Mouse (Mus musculus): ENCODE measurements around the gene Magi2.

The Magi2 gene

GRCm38 (mm10) chr5:19932102-19932501, 705.3 kb downstream of the Magi2 start:
- no peak for DNase-seq (ENCODE audit: low spot score in 2 of 2)

DNA sequence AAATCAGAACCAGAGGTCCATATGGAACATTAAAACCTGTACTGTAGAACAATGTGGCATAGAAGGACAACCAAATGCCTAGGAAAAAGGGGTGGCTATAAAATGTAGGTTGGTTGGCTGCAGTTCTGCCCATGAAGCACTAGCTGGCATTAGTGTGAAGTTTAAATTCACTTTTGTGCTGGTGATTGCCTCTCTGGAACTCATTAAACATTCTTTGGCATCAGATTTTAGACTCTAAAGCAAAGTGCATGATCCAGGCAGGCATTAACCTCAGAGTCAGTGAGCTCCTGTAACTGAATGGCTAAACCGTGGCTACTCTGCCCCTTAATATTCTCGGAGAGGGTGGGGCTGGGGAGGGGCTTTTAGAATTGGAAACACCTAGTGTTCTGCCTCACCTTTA, 706.4 kb downstream of the Magi2 start:
- DNase-seq (ENCODE audit: low spot score in 2 of 2), result no peak

DNA sequence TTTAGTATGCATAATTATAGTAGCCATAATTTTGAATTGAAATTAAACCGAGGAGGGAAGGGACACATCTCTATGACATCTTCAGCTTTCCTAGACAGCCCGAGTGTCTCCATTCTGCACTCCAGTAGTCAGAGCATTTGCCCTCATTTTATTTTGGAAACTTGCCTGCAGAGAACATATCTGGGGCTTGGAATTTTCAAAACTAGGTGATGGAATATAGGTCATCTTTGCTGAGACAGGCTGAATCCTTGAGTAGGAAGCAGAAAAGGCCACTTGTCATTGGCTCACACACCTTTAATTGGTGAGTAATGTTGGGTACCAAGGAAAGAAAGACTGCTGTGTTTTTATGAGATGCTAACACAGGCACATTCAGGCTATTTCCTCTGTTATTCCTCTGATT, 724.3 kb downstream of the Magi2 start:
- DNase-seq (ENCODE audit: low spot score in 2 of 2), result no peak

- DNase-seq (ENCODE audit: low spot score in 2 of 2), result no peak
These were observed 737.3 kb downstream of the Magi2 start for GRCm38 (mm10) chr5:19964113-19964512.

DNA sequence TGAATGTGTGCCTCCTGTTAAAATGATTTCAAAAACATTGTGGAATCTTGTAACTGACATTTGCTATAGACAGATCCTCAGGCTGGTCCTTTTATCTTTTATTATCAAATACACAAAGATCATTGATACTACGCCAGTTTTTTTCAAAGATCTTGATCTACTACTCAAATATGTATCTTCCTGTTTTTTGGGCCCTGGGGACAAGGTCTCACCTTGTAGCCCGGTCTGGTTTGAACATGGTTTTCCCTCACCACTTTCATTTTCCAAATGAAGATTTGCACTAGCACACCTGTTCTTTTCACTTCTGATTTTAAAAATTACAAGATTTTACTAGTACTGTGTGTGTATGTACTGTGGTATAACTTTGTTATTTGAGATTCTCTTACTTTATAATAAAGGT, 745.9 kb downstream of the Magi2 start:
- DNase-seq (ENCODE audit: low spot score in 2 of 2), result no peak

DNA sequence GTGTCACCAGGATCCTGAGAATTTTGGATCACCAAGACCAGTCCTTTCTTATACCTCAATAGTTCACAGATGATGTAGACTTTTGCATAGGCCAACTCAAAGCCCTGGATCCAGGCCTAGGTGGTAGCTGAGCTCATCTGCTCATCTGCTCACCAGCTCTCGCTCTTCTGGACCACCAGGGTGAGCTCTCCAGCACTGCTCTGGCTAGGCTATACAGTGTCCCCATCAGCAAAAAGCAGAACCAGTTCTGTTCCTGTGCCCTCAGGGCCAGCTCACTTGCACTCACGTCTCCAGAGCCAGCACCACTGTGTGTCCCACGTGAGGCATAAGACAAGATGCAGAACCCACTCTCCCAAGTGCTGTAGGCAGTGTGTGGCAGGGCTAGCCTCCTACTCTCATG, 747.0 kb downstream of the Magi2 start:
- no peak for DNase-seq (ENCODE audit: low spot score in 2 of 2)

GRCm38 (mm10) chr5:19981518-19981917, 754.7 kb downstream of the Magi2 start:
- no peak for DNase-seq (ENCODE audit: low spot score in 2 of 2)

GRCm38 (mm10) chr5:19982031-19982430, 755.2 kb downstream of the Magi2 start:
- DNase-seq (ENCODE audit: low spot score in 2 of 2), result no peak

DNA sequence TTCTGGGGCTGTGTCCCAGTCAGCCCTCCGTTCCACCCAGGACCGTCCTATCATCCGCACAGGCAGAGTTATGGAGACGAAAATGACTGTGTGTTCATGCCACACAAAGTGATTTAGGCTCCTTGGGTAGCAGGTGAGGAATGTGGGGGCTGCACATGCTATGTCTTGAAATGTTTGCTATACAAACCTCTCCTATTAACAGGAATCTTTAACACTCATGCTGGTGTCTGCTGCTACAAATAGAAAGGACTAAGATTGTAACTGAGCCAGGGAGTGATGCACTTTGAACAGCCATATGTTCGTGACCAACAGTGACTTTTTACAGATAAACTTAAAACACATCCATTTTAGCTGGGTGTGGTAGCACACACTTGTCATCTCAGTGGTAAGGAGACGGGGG, 772.6 kb downstream of the Magi2 start:
- no peak for DNase-seq (ENCODE audit: low spot score in 2 of 2)

GRCm38 (mm10) chr5:19999912-20000311, 773.1 kb downstream of the Magi2 start:
- no peak for DNase-seq (ENCODE audit: low spot score in 2 of 2)

DNA sequence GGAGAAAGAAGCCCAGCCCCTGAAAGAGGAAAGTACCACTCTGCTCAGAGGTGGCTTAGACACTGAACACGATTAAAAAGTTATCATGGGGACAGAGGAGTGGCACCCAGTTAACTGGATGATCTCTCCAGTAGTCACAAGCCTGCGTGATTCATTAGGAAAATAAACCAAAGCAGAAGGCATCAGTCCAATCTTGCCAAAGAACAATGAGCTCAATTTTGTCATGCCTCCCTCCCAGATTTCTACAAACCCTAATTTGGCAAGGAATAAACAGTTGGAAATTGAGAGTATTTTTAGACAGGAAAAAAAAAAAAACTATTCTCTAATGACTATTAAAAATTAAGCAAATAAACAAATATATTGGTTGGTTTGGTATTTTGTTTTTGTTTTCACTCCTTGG, 779.8 kb downstream of the Magi2 start:
- no peak for DNase-seq (ENCODE audit: low spot score in 2 of 2)

GRCm38 (mm10) chr5:20007246-20007645, 780.4 kb downstream of the Magi2 start:
- DNase-seq (ENCODE audit: low spot score in 2 of 2), result no peak

GRCm38 (mm10) chr5:20010210-20010609, 783.4 kb downstream of the Magi2 start:
- no peak for DNase-seq (ENCODE audit: low spot score in 2 of 2)

DNA sequence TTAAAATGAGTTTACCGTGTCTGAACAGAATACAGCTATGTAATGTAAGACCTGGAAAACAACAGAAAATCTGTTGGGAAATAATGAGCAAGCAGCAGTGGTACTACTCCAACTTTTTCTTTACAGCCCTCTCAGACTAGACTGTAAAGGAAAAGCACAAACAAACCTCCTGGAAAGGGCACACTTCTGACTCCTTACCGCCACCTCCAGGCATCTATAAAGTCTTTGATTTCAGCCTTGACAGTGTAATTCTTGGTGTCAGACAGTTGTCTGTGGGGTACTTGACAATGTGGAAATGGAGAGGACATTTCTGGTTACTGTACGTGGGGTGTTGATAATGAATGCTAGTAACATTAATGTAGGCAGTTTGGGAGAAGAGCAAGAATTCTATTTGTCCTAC, 791.2 kb downstream of the Magi2 start:
- DNase-seq (ENCODE audit: low spot score in 2 of 2), result no peak

DNA sequence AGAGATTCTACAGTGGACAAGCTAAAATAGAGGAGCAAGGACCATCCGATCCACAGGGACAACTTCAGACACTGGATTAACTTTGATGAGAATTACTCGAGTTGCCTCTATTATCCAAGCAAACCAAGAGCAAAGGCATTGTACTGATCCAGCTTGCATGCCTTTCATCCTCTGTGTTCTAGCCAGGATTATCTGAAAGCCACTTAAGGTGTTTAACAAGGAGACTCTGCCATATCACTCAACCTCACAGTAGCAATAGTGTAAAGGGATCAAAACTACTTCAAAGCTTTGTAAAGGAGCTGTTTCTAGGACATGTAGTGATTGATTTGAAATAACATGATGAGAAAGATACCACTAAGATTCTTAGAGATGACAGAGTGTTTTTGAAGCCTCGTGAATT, 819.8 kb downstream of the Magi2 start:
- no peak for DNase-seq (ENCODE audit: low spot score in 2 of 2)

DNA sequence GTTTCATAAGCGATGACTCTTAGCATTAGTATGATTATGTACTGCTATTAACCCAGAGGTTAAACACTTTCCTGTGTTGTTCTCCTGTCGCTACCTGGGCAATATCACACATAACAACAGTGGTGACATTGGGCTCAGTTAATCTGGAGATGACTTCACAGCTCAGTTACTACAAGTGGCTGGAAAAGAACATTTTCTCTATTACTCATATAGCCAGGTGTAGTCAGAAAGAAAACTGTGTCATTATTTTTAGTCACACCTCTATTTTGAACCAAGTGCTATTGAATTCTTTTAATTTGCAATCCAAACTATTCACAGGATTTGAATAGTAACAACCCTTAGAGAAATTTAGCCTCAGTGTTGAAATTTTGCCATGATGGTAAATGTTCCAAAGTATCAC, 821.5 kb downstream of the Magi2 start:
- no peak for DNase-seq (ENCODE audit: low spot score in 2 of 2)

GRCm38 (mm10) chr5:20050284-20050683, 823.4 kb downstream of the Magi2 start:
- DNase-seq (ENCODE audit: low spot score in 2 of 2), result no peak

- DNase-seq (ENCODE audit: low spot score in 2 of 2), result no peak
These were observed 828.2 kb downstream of the Magi2 start for GRCm38 (mm10) chr5:20055000-20055399.

DNA sequence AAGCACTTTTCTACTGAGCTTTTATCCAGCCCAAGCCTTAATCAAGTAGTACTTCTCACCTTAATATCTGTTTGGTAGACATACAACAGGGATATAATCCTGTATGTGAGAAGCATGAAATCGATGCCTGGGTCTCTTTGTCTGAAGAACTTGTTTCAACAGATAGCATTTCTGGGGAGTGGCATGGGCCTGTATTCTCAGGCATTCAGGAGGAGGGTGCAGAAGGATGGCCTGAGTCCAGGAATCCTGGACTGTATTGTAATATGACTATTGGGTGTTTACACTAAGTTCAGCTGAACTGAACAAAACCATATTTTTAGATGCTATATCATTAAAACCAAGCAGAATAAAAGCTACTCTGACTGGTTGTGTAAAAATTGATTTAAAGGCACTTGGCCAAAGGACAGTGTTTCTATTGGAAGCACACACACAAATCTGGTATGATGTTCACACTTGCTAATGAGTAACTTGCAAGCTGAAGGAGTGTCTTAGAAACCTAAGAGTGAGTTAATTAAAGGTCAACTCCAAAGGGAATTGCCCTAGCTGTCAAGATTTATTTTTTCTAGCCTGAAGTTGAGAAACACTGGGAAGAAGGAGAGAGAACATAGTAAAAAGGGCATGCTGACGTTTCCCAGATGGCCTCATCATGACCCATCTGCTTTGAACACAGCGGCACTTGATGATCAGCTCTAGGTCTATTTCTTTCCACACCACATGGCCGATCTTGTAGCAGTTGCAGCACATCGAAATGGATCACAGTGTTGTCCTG, 829.4 kb downstream of the Magi2 start:
- no peak for DNase-seq (ENCODE audit: low spot score in 2 of 2)

- no peak for DNase-seq (ENCODE audit: low spot score in 2 of 2)
These were observed 830.0 kb downstream of the Magi2 start for GRCm38 (mm10) chr5:20056856-20057255.

- no peak for DNase-seq (ENCODE audit: low spot score in 2 of 2)
These were observed 835.2 kb downstream of the Magi2 start for GRCm38 (mm10) chr5:20062011-20062410.

- no peak for DNase-seq (ENCODE audit: low spot score in 2 of 2)
These were observed 838.2 kb downstream of the Magi2 start for GRCm38 (mm10) chr5:20065081-20065480.

DNA sequence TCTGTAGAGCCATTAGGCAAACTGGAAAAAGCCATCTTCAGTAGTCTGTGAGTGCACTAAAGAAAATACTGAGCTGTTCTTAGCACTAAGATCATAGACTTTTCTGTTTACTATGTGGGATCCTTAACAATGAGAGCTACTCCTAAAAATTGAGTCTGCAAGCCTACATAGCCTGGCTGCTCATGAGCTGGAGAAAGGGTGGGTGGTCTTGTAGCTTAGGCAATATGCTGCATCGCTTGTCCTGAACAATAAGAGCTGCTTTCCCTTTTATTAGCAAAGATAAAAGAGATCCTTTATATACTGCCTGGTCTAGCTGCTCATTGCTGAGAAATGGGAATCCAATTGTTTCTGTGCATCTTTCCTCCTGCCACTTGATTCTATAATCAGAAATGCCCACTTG, 841.7 kb downstream of the Magi2 start:
- DNase-seq (ENCODE audit: low spot score in 2 of 2), result no peak

GRCm38 (mm10) chr5:20068921-20069486, 842.2 kb downstream of the Magi2 start:
- no peak for DNase-seq (ENCODE audit: low spot score in 2 of 2)

Data from spleen, postnatal 14 days (tissue).